17 mouse cellular contexts compared by ENCODE assay signal in the genomic region with DNA sequence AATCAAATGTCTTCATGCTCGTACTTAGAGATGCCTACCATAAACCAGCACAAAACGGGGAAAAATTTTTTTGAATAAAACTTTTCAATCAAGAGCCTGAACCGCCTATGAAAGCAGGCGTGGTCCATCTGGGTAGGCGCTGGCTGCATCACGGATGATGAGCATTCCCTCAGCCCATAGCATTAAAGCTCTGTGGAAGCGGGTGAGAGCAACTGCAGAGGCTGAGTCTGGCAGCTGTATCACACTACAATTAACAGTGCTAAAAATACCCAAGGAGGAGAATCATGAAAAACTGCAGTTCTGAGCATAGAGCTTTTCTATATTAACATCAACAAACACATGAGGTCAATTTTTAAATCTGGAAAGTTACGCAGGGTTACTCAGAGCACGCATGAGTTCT. TPM values are rescaled to one million over a fixed set of nuclear protein-coding genes. Genes with fewer than 3 reads are reported as not detected.
DNase-seq lines count a peak whose midpoint lies in the region; ATAC-seq and TF ChIP-seq lines count a peak whose summit lies in the region.
"Had no signal": no experiment of that assay in that cellular context is flagged by ENCODE, and none has a peak within 500 bp of the region (broad histone marks: within the 10 kb centered on the region; RNA-seq: fewer than 3 reads in every experiment).

No protein-coding gene starts in this region.

- no peaks in the 10 kb centered on the region for H3K36me3 ChIP-seq in embryonic facial prominence, embryonic 13.5 days
- H3K36me3 ChIP-seq: liver, embryonic 13.5 days; lung, embryonic 15.5 days had no signal

- ATAC-seq in embryonic facial prominence, embryonic 13.5 days (ENCODE audit: insufficient number of reproducible peaks, insufficient read depth, low FRiP score, low TSS enrichment, low read depth): no peak
- ATAC-seq: activated CD4-positive, CD25-positive, alpha-beta regulatory T cell, adult 4 months; inflammation-experienced regulatory T-cells, adult 6 months; Patski had no signal

- H3K4me3 ChIP-seq in left cerebral cortex, adult 2 months: no peak overlapping the region
- H3K4me3 ChIP-seq in embryonic facial prominence, embryonic 13.5 days: no peak overlapping the region
- H3K4me3 ChIP-seq: erythroblast, embryonic 14.5 days; gastrocnemius, adult 2 months; hindbrain, embryonic 12.5 days; liver, embryonic 13.5 days; lung, embryonic 15.5 days had no signal

- 64% methylated on average over 9 of the region's 9 CpGs for WGBS in embryonic facial prominence, embryonic 13.5 days

- TF ChIP-seq POLR2A in brain, embryonic 14.5 days (IDR thresholded peaks at IDR 0.05; ENCODE audit: borderline replicate concordance, extremely low read depth, insufficient read depth, insufficient read length, poor library complexity, severe bottlenecking): no peak

- H3K4me1 ChIP-seq in embryonic facial prominence, embryonic 13.5 days: peaks cover 11% of the 10 kb centered on the region
- H3K4me1 ChIP-seq: liver, embryonic 13.5 days; lung, embryonic 15.5 days had no signal

- intact Hi-C loops in left cerebral cortex, adult 2 months (cut with DNase I): no loop called here
- intact Hi-C loops in left cerebral cortex, postnatal 4 days (cut with DNase I): no loop called here

- DNase-seq in left cerebral cortex, adult 2 months (ENCODE audit: extremely low spot score in 1 of 2, low spot score in 2 of 2): peak; percentile 31 to 44
- DNase-seq in left cerebral cortex, postnatal 4 days: no peak
- DNase-seq in brain, embryonic 14.5 days (ENCODE audit: low read depth): peak; percentile 36
- peak; percentile 59 to 70 for DNase-seq in right cerebral cortex, postnatal 10 days (ENCODE audit: low spot score in 2 of 2)
- no peak for DNase-seq in thymus, postnatal 0 days (ENCODE audit: low spot score)
- DNase-seq in heart, postnatal 4 days: no peak
- DNase-seq: adrenal gland, postnatal 25 days; gastrocnemius, adult 2 months; liver, embryonic 13.5 days; thymus, adult 18-20 months had no signal

- H3K27me3 ChIP-seq in embryonic facial prominence, embryonic 13.5 days: no peaks in the 10 kb centered on the region
- H3K27me3 ChIP-seq: hindbrain, embryonic 12.5 days; liver, embryonic 13.5 days; lung, embryonic 15.5 days; Patski had no signal

- peak overlapping the region; percentile 7; the same call in 1 of the 2 replicates for H3K27ac ChIP-seq in left cerebral cortex, adult 2 months
- H3K27ac ChIP-seq in embryonic facial prominence, embryonic 13.5 days: peak overlapping the region; percentile 95
- H3K27ac ChIP-seq: gastrocnemius, adult 2 months; hindbrain, embryonic 12.5 days; liver, embryonic 13.5 days; lung, embryonic 15.5 days had no signal

- H3K4me2 ChIP-seq in embryonic facial prominence, embryonic 13.5 days: no peak overlapping the region
- H3K4me2 ChIP-seq: hindbrain, embryonic 12.5 days; liver, embryonic 13.5 days; lung, embryonic 15.5 days had no signal

- no peak overlapping the region for H3K9ac ChIP-seq in embryonic facial prominence, embryonic 13.5 days
- H3K9ac ChIP-seq: hindbrain, embryonic 12.5 days; liver, embryonic 13.5 days; lung, embryonic 15.5 days had no signal

- TF ChIP-seq CTCF in left cerebral cortex, adult 2 months (IDR thresholded peaks at IDR 0.05): no peak
- no peak for TF ChIP-seq CTCF in brain, embryonic 14.5 days (IDR thresholded peaks at IDR 0.05; ENCODE audit: borderline replicate concordance, extremely low read depth, insufficient read depth, insufficient read length)

- 0 out of 2 replicates have a peak, but pooled peaks cover 4% of the 10 kb centered on the region for H3K9me3 ChIP-seq in embryonic facial prominence, embryonic 13.5 days
- H3K9me3 ChIP-seq: liver, embryonic 13.5 days; lung, embryonic 15.5 days had no signal

RNA-seq across cellular contexts. Expression of gene Dclk2, which starts 23.6 kb away (rescaled TPM):
- total RNA-seq in left cerebral cortex, adult 2 months (2021): 10 to 100 TPM; 55.6 to 62.8 TPM
- 100 to 1,000 TPM; 159 to 160 TPM for total RNA-seq in left cerebral cortex, postnatal 4 days (2021)
- 190 and 227 TPM in 2 replicates for polyA plus RNA-seq in brain, embryonic 14.5 days (2012; rRNA removed)
- 14.1 and 18.0 TPM in 2 replicates for polyA plus RNA-seq in embryonic facial prominence, embryonic 13.5 days (2015; fragmentation: Nextera tagmentation; extraction: Ambion mirVana)
- polyA plus RNA-seq in thymus, postnatal 0 days (2015; fragmentation: Nextera tagmentation; extraction: Ambion mirVana): 12.2 and 15.5 TPM in 2 replicates
- total RNA-seq in heart, postnatal 4 days (2021): 1 to 10 TPM; 8.2 to 8.8 TPM

Comparison
In these comparisons a context has a peak if more than half of its experiments do, and no peak if none do; other contexts are left out.
1. DNase-seq: peak in left cerebral cortex, adult 2 months (2 of 2), brain, embryonic 14.5 days (single experiment) and right cerebral cortex, postnatal 10 days (2 of 2); none in left cerebral cortex, postnatal 4 days (single experiment), thymus, postnatal 0 days (single experiment) and heart, postnatal 4 days (single experiment).
2. RNA of gene Dclk2, which starts 23.6 kb away (total RNA-seq): 159 to 160 TPM in left cerebral cortex, postnatal 4 days and 55.6 to 62.8 TPM in left cerebral cortex, adult 2 months; 8.2 to 8.8 TPM in heart, postnatal 4 days; every median in the first group is over 4 times any median in the second.